Mouse (Mus musculus) forebrain, embryonic 10.5 days (tissue): ENCODE data around the gene Muc3. TPM values are rescaled to one million over a fixed set of nuclear protein-coding genes. Genes with fewer than 3 reads are reported as not detected.
A peak's percentile ranks its signal among the peaks of the same experiment; 100 is the strongest.

Source experiments
- DNase-seq: peaks from one replicate; pipeline ENCODE4 v3.0.0-alpha.2; 2017; ENCODE audit warnings: low spot score; ENCODE audit errors: extremely low spot score
- H3K27ac ChIP-seq: fragments of 300-500 bp; sonication (generic); 2 replicates; pipeline ENCODE4 v1.5.1; 2016; ENCODE audit warnings: mild to moderate bottlenecking
- H3K27me3 ChIP-seq: fragments of 300-500 bp; sonication (generic); 2 replicates; pipeline ENCODE4 v1.6.1; 2016; ENCODE audit warnings: mild to moderate bottlenecking; ENCODE audit not compliant: poor library complexity, severe bottlenecking
- H3K36me3 ChIP-seq: fragments of 300-500 bp; sonication (generic); replicated peaks from 2 replicates; pipeline ENCODE4 v1.6.1; 2016; ENCODE audit warnings: mild to moderate bottlenecking, moderate library complexity
- H3K4me1 ChIP-seq: fragments of 300-500 bp; sonication (generic); 2 replicates; pipeline ENCODE4 v1.6.1; 2016
- H3K4me3 ChIP-seq: fragments of 300-500 bp; sonication (generic); 2 replicates; pipeline ENCODE4 v1.5.1; 2016; ENCODE audit warnings: mild to moderate bottlenecking, moderate library complexity
- H3K9me3 ChIP-seq: fragments of 300-500 bp; sonication (generic); 2 replicates; pipeline ENCODE4 v1.6.1; 2016; ENCODE audit warnings: mild to moderate bottlenecking, moderate library complexity
- WGBS: fragments of 180-500 bp; shearing (Covaris S2); methylation state at CpG from one replicate; pipeline ENCODE4 v1.1.7; 2016; 5-methylcytosine and 5-hydroxymethylcytosine counted together
- polyA plus RNA-seq: library from polyadenylated mRNA; unstranded; fragments of >200 nt; fragmentation: Nextera tagmentation; extraction: Ambion mirVana; gene quantifications from 2 replicates; pipeline ENCODE4 v1.2.1, GENCODE M21; 2016

The Muc3 gene
- polyA plus RNA-seq, 1 experiment from 2014 or later = not detected

- H3K4me1 ChIP-seq = peaks cover 11% of the 10 kb centered on the region
- H3K27me3 ChIP-seq = no peaks in the 10 kb centered on the region
- WGBS = 78% methylated on average over 28 of the region's 28 CpGs
- H3K4me3 ChIP-seq = no peak overlapping the region
- H3K9me3 ChIP-seq = no peaks in the 10 kb centered on the region
- H3K27ac ChIP-seq = peak overlapping the region; percentile 48
- DNase-seq = no peak
- no peaks in the 10 kb centered on the region for H3K36me3 ChIP-seq
Measured at GRCm38 (mm10) chr5:137102575-137103522, 46.3 kb downstream of the Muc3 start.

- Histone ChIP-seq H3K27ac (0 out of 2 replicates have a peak overlapping the region, but pooled peaks have one; percentile 48), H3K4me3 (no peak overlapping the region)
Measured at GRCm38 (mm10) chr5:137102078-137102477, 47.0 kb downstream of the Muc3 start.

GRCm38 (mm10) chr5:137100660-137101059 lies 48.5 kb downstream of the Muc3 start:
- DNase-seq = no peak
- WGBS = 62% methylated on average over 4 of the region's 4 CpGs

More at GRCm38 (mm10) chr5:137102078-137102477, 47.0 kb downstream of the Muc3 start:
- 79% methylated on average over 10 of the region's 10 CpGs for WGBS
- Histone ChIP-seq H3K9me3 (no peaks in the 10 kb centered on the region), H3K4me1 (peaks cover 11% of the 10 kb centered on the region), H3K36me3 (no peaks in the 10 kb centered on the region), H3K27me3 (no peaks in the 10 kb centered on the region)
- DNase-seq = no peak

GRCm38 (mm10) chr5:137098418-137098817 lies 50.7 kb downstream of the Muc3 start:
- H3K27me3 ChIP-seq = no peaks in the 10 kb centered on the region
- WGBS = 79% methylated on average over 11 of the region's 11 CpGs
- H3K36me3 ChIP-seq = no peaks in the 10 kb centered on the region
- H3K4me3 ChIP-seq = no peak overlapping the region
- H3K4me1 ChIP-seq = peaks cover 7% of the 10 kb centered on the region
- H3K27ac ChIP-seq = no peak overlapping the region
- DNase-seq = no peak
- H3K9me3 ChIP-seq = no peaks in the 10 kb centered on the region

More at GRCm38 (mm10) chr5:137100660-137101059, 48.5 kb downstream of the Muc3 start:
- no peak overlapping the region for H3K27ac ChIP-seq
- H3K4me3 ChIP-seq = no peak overlapping the region
- H3K36me3 ChIP-seq = no peaks in the 10 kb centered on the region
- H3K9me3 ChIP-seq = no peaks in the 10 kb centered on the region
- H3K27me3 ChIP-seq = no peaks in the 10 kb centered on the region
- H3K4me1 ChIP-seq = peaks cover 7% of the 10 kb centered on the region

GRCm38 (mm10) chr5:137096037-137096436 lies 53.1 kb downstream of the Muc3 start:
- H3K4me3 ChIP-seq = no peak overlapping the region
- 85% methylated on average over 1 of the region's 1 CpGs for WGBS
- no peaks in the 10 kb centered on the region for H3K4me1 ChIP-seq
- no peaks in the 10 kb centered on the region for H3K36me3 ChIP-seq
- no peak overlapping the region for H3K27ac ChIP-seq
- no peaks in the 10 kb centered on the region for H3K27me3 ChIP-seq
- DNase-seq = no peak
- H3K9me3 ChIP-seq = no peaks in the 10 kb centered on the region

GRCm38 (mm10) chr5:137095135-137095534 lies 54.0 kb downstream of the Muc3 start:
- Histone ChIP-seq H3K27me3 (no peaks in the 10 kb centered on the region), H3K9me3 (no peaks in the 10 kb centered on the region), H3K36me3 (no peaks in the 10 kb centered on the region), H3K4me3 (no peak overlapping the region), H3K4me1 (no peaks in the 10 kb centered on the region), H3K27ac (no peak overlapping the region)
- DNase-seq = no peak
- 86% methylated on average over 10 of the region's 10 CpGs for WGBS

- WGBS = 89% methylated on average over 9 of the region's 9 CpGs
- H3K36me3 ChIP-seq = no peaks in the 10 kb centered on the region
- no peak for DNase-seq
Measured at GRCm38 (mm10) chr5:137093720-137094119, 55.4 kb downstream of the Muc3 start.

GRCm38 (mm10) chr5:137091560-137091959 lies 57.6 kb downstream of the Muc3 start:
- no peaks in the 10 kb centered on the region for H3K36me3 ChIP-seq
- peaks cover 12% of the 10 kb centered on the region for H3K9me3 ChIP-seq
- no peak overlapping the region for H3K27ac ChIP-seq
- H3K4me1 ChIP-seq = no peaks in the 10 kb centered on the region
- no peak overlapping the region for H3K4me3 ChIP-seq
- no peaks in the 10 kb centered on the region for H3K27me3 ChIP-seq
- no peak for DNase-seq
- WGBS = 71% methylated on average over 6 of the region's 6 CpGs

More at GRCm38 (mm10) chr5:137093720-137094119, 55.4 kb downstream of the Muc3 start:
- H3K9me3 ChIP-seq = no peaks in the 10 kb centered on the region
- no peak overlapping the region for H3K4me3 ChIP-seq
- H3K27me3 ChIP-seq = no peaks in the 10 kb centered on the region
- H3K4me1 ChIP-seq = no peaks in the 10 kb centered on the region
- H3K27ac ChIP-seq = no peak overlapping the region

- 83% methylated on average over 10 of the region's 10 CpGs for WGBS
- Histone ChIP-seq H3K4me1 (no peaks in the 10 kb centered on the region), H3K9me3 (peaks cover 15% of the 10 kb centered on the region), H3K36me3 (no peaks in the 10 kb centered on the region), H3K27me3 (no peaks in the 10 kb centered on the region), H3K27ac (no peak overlapping the region), H3K4me3 (no peak overlapping the region)
- DNase-seq = no peak
Measured at GRCm38 (mm10) chr5:137090870-137091269, 58.3 kb downstream of the Muc3 start.

- Histone ChIP-seq H3K4me1 (no peaks in the 10 kb centered on the region), H3K36me3 (no peaks in the 10 kb centered on the region), H3K27me3 (no peaks in the 10 kb centered on the region), H3K27ac (no peak overlapping the region), H3K9me3 (peaks cover 15% of the 10 kb centered on the region), H3K4me3 (no peak overlapping the region)
- DNase-seq = no peak
- 92% methylated on average over 8 of the region's 8 CpGs for WGBS
Measured at GRCm38 (mm10) chr5:137087410-137087809, 61.7 kb downstream of the Muc3 start.

GRCm38 (mm10) chr5:137085731-137086130 lies 63.4 kb downstream of the Muc3 start:
- Histone ChIP-seq H3K36me3 (no peaks in the 10 kb centered on the region), H3K4me3 (no peak overlapping the region), H3K27ac (no peak overlapping the region), H3K9me3 (peaks cover 15% of the 10 kb centered on the region), H3K27me3 (no peaks in the 10 kb centered on the region), H3K4me1 (no peaks in the 10 kb centered on the region)
- WGBS = 89% methylated on average over 3 of the region's 3 CpGs
- no peak for DNase-seq

- DNase-seq = no peak
- Histone ChIP-seq H3K4me1 (no peaks in the 10 kb centered on the region), H3K27me3 (no peaks in the 10 kb centered on the region), H3K36me3 (no peaks in the 10 kb centered on the region), H3K9me3 (peaks cover 15% of the 10 kb centered on the region), H3K4me3 (no peak overlapping the region), H3K27ac (no peak overlapping the region)
- WGBS = 86% methylated on average over 6 of the region's 6 CpGs
Measured at GRCm38 (mm10) chr5:137085021-137085420, 64.1 kb downstream of the Muc3 start.
